Mouse (Mus musculus): ENCODE data around the gene Tmem248.

DNA sequence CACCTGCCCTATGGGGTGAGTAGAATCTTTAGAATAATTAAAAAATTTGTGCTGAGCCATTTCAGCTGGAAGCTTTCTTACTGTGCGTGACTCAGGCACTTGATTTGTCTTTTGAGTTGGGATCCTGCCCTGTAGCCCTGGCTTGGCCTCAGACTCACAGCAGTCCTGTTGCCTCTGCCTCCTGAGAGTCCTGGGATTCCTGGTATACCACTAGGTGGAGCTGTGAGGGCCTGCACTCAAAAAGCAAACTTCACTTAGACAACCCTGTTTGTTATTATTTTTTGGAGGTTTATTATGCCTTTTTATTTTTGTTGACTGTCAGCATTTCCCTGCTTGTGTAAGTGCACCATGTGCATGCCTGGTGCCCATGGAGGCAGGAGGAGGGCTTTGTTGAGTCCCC is 50.4 kb downstream of the Tmem248 start:
- TF ChIP-seq POLR2A (IDR thresholded peaks at IDR 0.05; ENCODE audit: extremely low read depth, insufficient read depth, low read length) (no peak), CTCF (IDR thresholded peaks at IDR 0.05; ENCODE audit: low read depth, low read length) (peak; percentile 74)

Measured in liver, adult 2 months (tissue).